Mouse (Mus musculus) stomach, embryonic 14.5 days (tissue): ENCODE results near the gene E130116L18Rik. TPM values are rescaled to one million over a fixed set of nuclear protein-coding genes. Genes with fewer than 3 reads are reported as not detected.
"Not testable (repeated sequence)": the region's sequence is repeated elsewhere in the genome, so short reads cannot be mapped to it uniquely, and the experiment has no call there.

Source experiments
- ATAC-seq: fragments of 200-750 bp; cut with Nextera tagmentation; 2 replicates; pipeline ENCODE4 v1.8.0; 2017; ENCODE audit warnings: low read depth, moderate TSS enrichment; ENCODE audit not compliant: insufficient number of reproducible peaks, insufficient read depth, low FRiP score
- H3K27ac ChIP-seq: fragments of 300-500 bp; sonication (generic); 2 replicates; pipeline ENCODE4 v1.5.1; 2014; ENCODE audit warnings: mild to moderate bottlenecking, low read length, moderate library complexity, mixed read lengths
- H3K27me3 ChIP-seq: fragments of 300-500 bp; sonication (generic); 2 replicates; pipeline ENCODE4 v1.6.1; 2014; ENCODE audit warnings: low read length, control low read depth, mixed read lengths; ENCODE audit not compliant: control insufficient read depth, insufficient read depth
- H3K36me3 ChIP-seq: fragments of 300-500 bp; sonication (generic); 2 replicates; pipeline ENCODE4 v1.6.1; 2014; ENCODE audit warnings: mild to moderate bottlenecking, control low read depth, low read length, moderate library complexity, mixed read lengths; ENCODE audit not compliant: control insufficient read depth, insufficient read depth
- H3K4me1 ChIP-seq: fragments of 300-500 bp; sonication (generic); 2 replicates; pipeline ENCODE4 v1.6.1; 2014; ENCODE audit warnings: low read length, control low read depth, mixed read lengths; ENCODE audit not compliant: control insufficient read depth, insufficient read depth
- H3K4me2 ChIP-seq: fragments of 300-500 bp; sonication (generic); replicated peaks from 2 replicates; pipeline ENCODE4 v1.6.1; 2014; ENCODE audit warnings: low read depth, low read length, control low read depth
- H3K4me3 ChIP-seq: fragments of 300-500 bp; sonication (generic); 2 replicates; pipeline ENCODE4 v1.5.1; 2014; ENCODE audit warnings: low read depth, low read length, control low read depth
- H3K9ac ChIP-seq: fragments of 300-500 bp; sonication (generic); replicated peaks from 2 replicates; pipeline ENCODE4 v1.6.1; 2014; ENCODE audit warnings: low read depth, mild to moderate bottlenecking, control low read depth, low read length, moderate library complexity, mixed read lengths
- H3K9me3 ChIP-seq: fragments of 300-500 bp; sonication (generic); 2 replicates; pipeline ENCODE4 v1.6.1; 2016; ENCODE audit warnings: low read depth, low read length, control low read depth; ENCODE audit not compliant: control insufficient read depth
- WGBS: fragments of 180-500 bp; shearing (Covaris S2); extraction: QIAGEN DNeasy Blood & Tissue Kit; methylation state at CpG from one replicate; pipeline ENCODE4 v1.1.7; 2014; 5-methylcytosine and 5-hydroxymethylcytosine counted together
- polyA plus RNA-seq: library from polyadenylated mRNA; unstranded; fragments of >200 nt; fragmentation: Nextera tagmentation; extraction: Ambion mirVana; gene quantifications from 2 replicates; pipeline ENCODE4 v1.2.1, GENCODE M21; 2014

The E130116L18Rik gene
- polyA plus RNA-seq, 1 experiment from 2014 or later, result not detected

DNA sequence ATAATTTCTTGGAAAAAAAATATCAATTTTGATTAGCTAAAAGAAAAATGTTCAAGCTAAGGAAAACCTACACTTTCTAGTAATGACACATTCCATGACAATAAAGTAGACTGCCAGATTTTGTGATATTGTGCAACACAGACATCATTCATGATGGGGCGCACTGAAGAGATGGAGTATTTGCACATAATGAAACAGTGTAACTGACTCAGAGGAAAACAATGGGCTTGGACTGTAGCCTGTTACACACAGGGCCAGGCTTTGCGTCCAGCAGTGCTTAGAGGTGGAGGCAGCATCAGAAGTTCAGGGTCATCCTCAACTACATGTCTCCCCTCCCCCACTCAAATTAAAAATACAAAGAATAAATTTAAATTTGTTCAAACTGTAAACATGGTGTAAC is 32.4 kb downstream of the E130116L18Rik start:
- Histone ChIP-seq H3K27me3 (no peaks in the 10 kb centered on the region), H3K36me3 (no peaks in the 10 kb centered on the region), H3K4me3 (no peak overlapping the region), H3K4me1 (no peaks in the 10 kb centered on the region), H3K27ac (no peak overlapping the region), H3K4me2 (no peak overlapping the region), H3K9me3 (no peaks in the 10 kb centered on the region), H3K9ac (no peak overlapping the region)
- 78% methylated on average over 2 of the region's 2 CpGs for WGBS
- no peak for ATAC-seq

GRCm38 (mm10) chr5:25188802-25189201 is 34.2 kb downstream of the E130116L18Rik start:
- WGBS, result 60% methylated on average over 1 of the region's 1 CpGs
- ATAC-seq, result peak; percentile 33; the same call in 1 of the 2 replicates
- Histone ChIP-seq H3K36me3 (no peaks in the 10 kb centered on the region), H3K4me3 (no peak overlapping the region), H3K9me3 (no peaks in the 10 kb centered on the region), H3K27me3 (no peaks in the 10 kb centered on the region), H3K4me2 (no peak overlapping the region), H3K27ac (no peak overlapping the region), H3K9ac (no peak overlapping the region), H3K4me1 (no peaks in the 10 kb centered on the region)

DNA sequence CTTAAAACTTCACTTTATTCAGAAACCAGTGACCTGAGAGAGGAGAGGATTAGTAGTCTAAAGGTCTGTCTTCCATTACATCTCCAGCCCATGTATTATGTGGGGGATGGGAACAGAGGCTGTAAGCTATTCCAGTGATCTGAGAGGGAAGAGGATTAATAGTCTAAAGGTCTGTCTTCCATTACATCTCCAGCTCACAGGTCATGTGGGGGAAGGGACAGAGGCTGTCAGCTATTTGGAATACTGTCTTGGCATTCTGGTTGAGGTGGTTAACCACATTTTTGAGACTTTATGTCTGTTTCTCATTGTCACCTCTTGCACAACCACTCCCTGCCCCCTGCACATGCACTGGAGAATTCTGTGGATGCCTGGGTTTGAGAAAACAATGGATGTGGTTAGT is 35.2 kb downstream of the E130116L18Rik start:
- no peak for ATAC-seq
- H3K36me3 ChIP-seq, result no peaks in the 10 kb centered on the region
- H3K27me3 ChIP-seq, result no peaks in the 10 kb centered on the region

DNA sequence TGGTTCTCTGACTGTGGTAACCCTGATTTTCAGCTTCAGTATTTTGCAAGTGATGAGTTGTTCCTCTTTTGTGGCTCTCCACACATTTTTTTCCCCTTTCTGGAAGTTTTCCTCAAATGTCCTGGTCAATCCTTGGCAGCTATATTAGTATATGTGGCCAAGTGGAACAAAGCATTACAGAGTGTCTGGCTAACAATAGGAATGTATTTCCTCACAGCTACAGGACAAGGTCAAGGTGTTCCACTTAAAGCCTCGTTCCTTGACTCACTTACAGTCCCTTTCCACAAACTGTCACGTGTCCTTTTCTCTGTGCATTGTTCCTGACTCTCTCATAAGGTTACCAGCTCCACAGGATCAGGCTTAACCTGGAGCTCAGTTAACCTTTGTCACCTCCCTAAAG is 38.4 kb downstream of the E130116L18Rik start:
- H3K27me3 ChIP-seq, result no peaks in the 10 kb centered on the region
- no peak overlapping the region for H3K9ac ChIP-seq
- H3K4me3 ChIP-seq, result no peak overlapping the region
- H3K4me2 ChIP-seq, result no peak overlapping the region
- no peaks in the 10 kb centered on the region for H3K9me3 ChIP-seq
- WGBS, result 43% methylated on average over 2 of the region's 2 CpGs
- H3K36me3 ChIP-seq, result no peaks in the 10 kb centered on the region
- H3K27ac ChIP-seq, result no peak overlapping the region
- no peaks in the 10 kb centered on the region for H3K4me1 ChIP-seq
- ATAC-seq, result no peak

More for the DNA sequence above, 35.2 kb downstream of the E130116L18Rik start:
- Histone ChIP-seq H3K9ac (no peak overlapping the region), H3K9me3 (no peaks in the 10 kb centered on the region), H3K27ac (no peak overlapping the region), H3K4me3 (no peak overlapping the region), H3K4me2 (no peak overlapping the region), H3K4me1 (no peaks in the 10 kb centered on the region)

DNA sequence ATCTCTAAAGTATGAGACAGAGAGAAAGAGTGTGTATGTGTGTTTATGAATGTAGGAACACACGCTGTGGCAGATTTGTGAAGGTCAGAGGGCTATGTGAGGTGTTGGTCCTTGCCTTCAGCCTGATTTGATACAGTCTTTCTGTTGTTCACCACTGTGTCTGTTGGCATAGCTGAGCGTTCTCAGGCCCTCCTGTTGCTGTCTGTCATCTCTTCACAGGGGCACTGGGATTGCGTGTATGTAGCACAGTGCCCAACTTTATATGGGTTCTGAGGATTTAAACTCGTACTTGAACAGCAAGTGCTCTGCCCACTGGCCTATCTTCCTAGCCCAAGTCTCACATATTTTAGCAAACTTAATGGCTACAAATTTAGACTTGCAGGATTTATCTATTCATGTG is 39.4 kb downstream of the E130116L18Rik start:
- Histone ChIP-seq H3K36me3 (no peaks in the 10 kb centered on the region), H3K9ac (no peak overlapping the region), H3K4me2 (no peak overlapping the region), H3K9me3 (no peaks in the 10 kb centered on the region), H3K4me1 (no peaks in the 10 kb centered on the region), H3K27me3 (no peaks in the 10 kb centered on the region), H3K27ac (no peak overlapping the region), H3K4me3 (no peak overlapping the region)
- no peak for ATAC-seq
- 78% methylated on average over 4 of the region's 4 CpGs for WGBS

DNA sequence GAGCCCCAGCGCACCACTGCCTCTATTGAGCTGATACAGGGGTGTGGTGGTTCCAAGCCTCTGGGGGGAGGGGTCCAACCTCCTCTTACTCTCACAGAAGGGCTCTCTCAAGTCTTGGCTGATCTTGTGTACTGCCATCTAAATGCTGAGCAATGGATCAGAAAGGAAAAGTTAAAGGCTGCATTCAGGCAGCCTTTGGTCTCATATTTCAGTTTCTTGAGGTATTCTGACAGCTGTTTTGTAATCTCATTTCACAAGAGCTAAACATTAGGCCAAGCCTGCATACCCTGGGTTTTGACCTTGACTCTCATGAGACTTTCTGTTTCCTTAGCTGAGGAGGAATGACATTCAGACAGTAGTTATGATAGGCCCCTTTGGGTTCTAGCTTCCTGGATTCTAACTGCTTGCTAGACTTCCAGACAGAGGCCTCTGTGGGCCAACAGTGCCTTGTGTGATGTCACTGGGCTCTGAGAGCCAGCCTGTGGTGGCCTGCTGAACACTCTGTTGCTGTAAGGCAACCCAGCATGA is 41.9 kb downstream of the E130116L18Rik start, which contains the start of gene Galntl5:
Gene Galntl5 (plus strand): TSS at position 457 of the 528 bp plus-strand sequence.
- WGBS, result 72% methylated on average over 1 of the region's 1 CpGs
- Histone ChIP-seq H3K9me3 (no peaks in the 10 kb centered on the region), H3K27me3 (no peaks in the 10 kb centered on the region), H3K4me2 (no peak within 1 kb of the TSS), H3K4me3 (no peak within 1 kb of the TSS), H3K27ac (no peak within 1 kb of the TSS), H3K9ac (no peak within 1 kb of the TSS), H3K4me1 (no peaks in the 10 kb centered on the region), H3K36me3 (no peaks in the 10 kb centered on the region)
- no peak for ATAC-seq

- no peak overlapping the region for H3K4me2 ChIP-seq
- no peak overlapping the region for H3K27ac ChIP-seq
- ATAC-seq, result no peak
- no peak overlapping the region for H3K4me3 ChIP-seq
- H3K27me3 ChIP-seq, result no peaks in the 10 kb centered on the region
- WGBS, result 87% methylated on average over 3 of the region's 3 CpGs
- no peaks in the 10 kb centered on the region for H3K9me3 ChIP-seq
- H3K4me1 ChIP-seq, result no peaks in the 10 kb centered on the region
- no peak overlapping the region for H3K9ac ChIP-seq
- no peaks in the 10 kb centered on the region for H3K36me3 ChIP-seq
Observed at GRCm38 (mm10) chr5:25179936-25180488, 42.9 kb downstream of the E130116L18Rik start.

GRCm38 (mm10) chr5:25179284-25179683 is 43.7 kb downstream of the E130116L18Rik start:
- Histone ChIP-seq H3K27ac (no peak overlapping the region), H3K4me2 (no peak overlapping the region), H3K9ac (no peak overlapping the region), H3K36me3 (no peaks in the 10 kb centered on the region), H3K27me3 (no peaks in the 10 kb centered on the region), H3K9me3 (no peaks in the 10 kb centered on the region), H3K4me3 (no peak overlapping the region), H3K4me1 (no peaks in the 10 kb centered on the region)
- ATAC-seq, result no peak
- 89% methylated on average over 4 of the region's 4 CpGs for WGBS

DNA sequence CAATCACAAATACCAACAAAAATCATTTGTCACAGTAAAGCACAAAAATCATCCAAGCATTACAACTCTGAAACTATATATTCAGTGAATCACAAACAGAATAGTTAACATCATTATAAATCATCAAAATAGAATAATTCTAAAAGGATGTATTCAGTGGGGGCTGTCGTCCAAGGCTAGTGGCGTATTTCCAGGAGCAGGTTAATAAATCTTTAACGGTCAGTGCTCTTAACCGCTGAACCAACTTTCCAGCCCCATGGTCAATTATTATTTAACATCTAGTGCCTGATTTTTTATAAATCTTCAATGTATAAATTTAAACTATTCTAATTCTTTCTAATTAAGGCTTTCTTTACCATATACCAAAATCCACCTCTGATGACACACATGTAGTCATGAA is 44.4 kb downstream of the E130116L18Rik start:
- not testable (repeated sequence) for H3K27me3 ChIP-seq, H3K27ac ChIP-seq, H3K9me3 ChIP-seq, H3K4me2 ChIP-seq, H3K36me3 ChIP-seq, H3K4me1 ChIP-seq, H3K4me3 ChIP-seq, H3K9ac ChIP-seq, ATAC-seq
- WGBS, result 79% methylated on average over 4 of the region's 4 CpGs
